Mouse (Mus musculus) gastrocnemius, adult 2 months (tissue): Measurements from ENCODE around the gene Fgd3. TPM values are rescaled to one million over a fixed set of nuclear protein-coding genes. Genes with fewer than 3 reads are reported as not detected.

Experiments
- DNase-seq: peaks from one replicate; pipeline ENCODE4 v3.0.0; 2022
- H3K27ac ChIP-seq: fragments of 200-600 bp; 2 replicates; pipeline ENCODE4 v1.8.1; 2022; ENCODE audit warnings: mild to moderate bottlenecking
- H3K4me3 ChIP-seq: fragments of 200-600 bp; 2 replicates; pipeline ENCODE4 v1.8.1; 2022; ENCODE audit warnings: mild to moderate bottlenecking, moderate library complexity
- CTCF ChIP-seq: fragments of 200-600 bp; IDR thresholded peaks from 2 replicates; pipeline ENCODE4 v1.8.1; 2022; ENCODE audit warnings: antibody characterized with exemption, mild to moderate bottlenecking, moderate library complexity
- intact Hi-C: fragments of 180-260 bp; cut with DNase I; formaldehyde crosslinking; loops from one replicate; pipeline ENCODE4 v1.15.1; 2025
- long read RNA-seq, 2 experiments: library from polyadenylated mRNA; stranded (forward); transcript quantifications; one replicate each; pipeline ENCODE4 v2.0.0; 2021
- total RNA-seq, 2 experiments: library from RNA; stranded (reverse); gene quantifications; 2 replicates each; pipeline ENCODE4 v1.2.3; 2021

The Fgd3 gene
- total RNA-seq: 1 to 10 TPM in 1 of 2 experiments, under 1 TPM in 1; 0.97 to 1.1 TPM
- long read RNA-seq, experiment 1: 0 reads
- long read RNA-seq, experiment 2, partial matches to known transcripts: 0 of 1 reads
- long read RNA-seq, experiment 2, other reads (novel, unspliced or antisense): 1 of 1 reads

DNA sequence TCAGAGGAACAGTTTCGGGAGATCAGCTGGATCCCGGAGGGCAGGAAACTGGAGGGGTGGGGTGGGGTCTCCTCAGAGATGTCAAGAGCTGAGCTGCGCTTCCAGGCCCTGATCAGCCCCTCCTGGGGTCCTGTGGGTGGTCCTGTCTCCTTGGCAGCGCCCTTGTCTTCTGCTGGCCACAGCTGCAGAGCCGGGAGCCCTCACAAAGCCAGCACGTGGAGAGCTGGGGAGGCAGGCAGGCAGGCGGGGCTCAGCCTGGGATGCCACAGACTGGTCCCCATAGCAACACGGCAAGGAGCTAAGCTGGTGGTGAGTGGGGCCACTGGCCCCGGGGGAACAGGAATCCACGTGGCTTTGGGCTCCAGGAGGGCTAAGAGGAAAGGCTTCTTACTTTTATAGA is at the start of gene Fgd3:
Gene Fgd3 (minus strand): TSS at position 272 of the 400 bp plus-strand sequence.
- peak within 1 kb of the TSS; percentile 43 for H3K4me3 ChIP-seq
- peak; percentile 38 for DNase-seq
- TF ChIP-seq CTCF: no peak
- peak within 1 kb of the TSS; percentile 16; the same call in 1 of the 2 replicates for H3K27ac ChIP-seq
- intact Hi-C loops: no loop called here

DNA sequence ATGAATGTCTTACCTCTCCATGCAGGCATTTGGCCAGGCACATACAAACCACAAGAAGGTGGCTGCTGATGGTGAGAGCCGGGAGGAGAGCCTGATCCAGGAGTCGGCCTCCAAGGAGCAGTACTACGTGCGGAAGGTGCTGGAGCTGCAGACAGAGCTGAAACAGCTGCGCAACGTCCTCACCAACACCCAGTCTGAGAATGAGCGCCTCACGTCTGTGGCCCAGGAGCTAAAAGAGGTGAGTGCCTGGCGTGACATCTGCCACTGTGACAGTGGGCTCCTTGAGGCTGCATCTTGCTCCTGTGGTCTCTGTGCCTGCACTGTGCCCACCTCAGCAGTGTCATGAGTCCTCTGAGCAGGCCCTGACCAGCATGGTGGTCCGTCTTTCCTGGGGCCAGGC is 49.3 kb upstream of the Fgd3 start:
- no peak for TF ChIP-seq CTCF
- Histone ChIP-seq H3K27ac (peak overlapping the region; percentile 86), H3K4me3 (no peak overlapping the region)
- intact Hi-C loops: no loop called here
- DNase-seq: no peak

DNA sequence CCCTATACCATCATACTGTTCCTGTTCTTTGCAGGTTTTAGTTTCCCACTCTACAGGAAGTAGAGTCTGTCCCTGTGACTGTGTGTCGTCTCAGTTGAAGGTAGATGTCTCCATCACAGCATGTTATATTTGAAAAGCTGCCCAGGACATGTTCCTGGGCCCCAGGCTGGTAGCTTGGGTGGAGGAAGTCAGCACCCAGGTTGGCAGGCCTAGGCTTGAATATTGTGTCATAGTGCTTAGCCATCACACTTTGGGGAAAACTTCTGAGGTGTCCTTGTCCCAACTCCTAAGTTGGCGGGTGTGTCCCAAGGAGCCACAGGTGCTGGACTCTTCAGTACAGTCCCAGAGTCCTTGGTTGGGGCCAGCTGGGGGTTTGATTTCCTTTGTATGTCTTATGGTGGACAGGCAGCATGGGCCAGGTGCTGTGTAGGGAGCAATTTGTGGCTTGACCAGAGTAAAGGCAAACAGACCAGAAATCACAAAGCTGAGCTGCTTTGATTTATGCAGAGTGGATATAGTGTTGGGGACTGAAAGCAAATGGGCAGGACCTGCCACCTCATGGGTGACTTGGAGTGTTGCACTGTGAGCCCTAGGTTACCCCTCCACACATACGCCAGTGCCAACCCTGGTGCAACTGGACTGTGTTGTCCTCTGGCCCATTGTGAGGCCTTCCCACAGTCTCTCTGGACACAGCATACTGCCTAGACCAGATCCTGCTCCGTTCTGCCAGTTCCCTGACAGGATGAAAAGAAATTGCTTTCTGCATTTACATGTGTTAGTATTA is 47.7 kb upstream of the Fgd3 start:
- H3K4me3 ChIP-seq: no peak overlapping the region
- intact Hi-C loops: no loop called here
- no peak; the same call in 1 of the 2 replicates for TF ChIP-seq CTCF
- peak overlapping the region; percentile 86 for H3K27ac ChIP-seq
- no peak for DNase-seq

DNA sequence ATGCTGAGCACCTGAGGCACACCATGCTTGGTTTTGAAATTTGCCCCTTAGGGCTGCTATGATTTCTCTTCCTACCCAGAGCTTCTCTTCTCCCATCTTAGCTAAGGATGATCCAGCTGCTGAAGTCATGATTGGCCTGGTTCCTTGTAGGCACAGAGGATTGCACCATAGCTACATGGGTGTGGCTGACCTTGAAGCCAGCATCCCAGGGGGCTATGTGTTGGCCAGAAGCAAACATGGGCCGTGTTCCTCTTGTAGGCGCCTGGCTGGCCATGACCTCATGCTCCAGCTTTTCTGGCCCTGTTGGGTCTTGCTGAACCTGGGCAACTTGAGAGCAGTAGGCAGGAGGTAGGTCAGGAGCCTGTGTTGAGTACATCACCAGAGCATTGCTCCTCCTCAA is 44.6 kb upstream of the Fgd3 start:
- Histone ChIP-seq H3K4me3 (no peak overlapping the region), H3K27ac (peak overlapping the region; percentile 86)
- peak; percentile 90 for DNase-seq
- no peak for TF ChIP-seq CTCF
- intact Hi-C loops: no loop called here

DNA sequence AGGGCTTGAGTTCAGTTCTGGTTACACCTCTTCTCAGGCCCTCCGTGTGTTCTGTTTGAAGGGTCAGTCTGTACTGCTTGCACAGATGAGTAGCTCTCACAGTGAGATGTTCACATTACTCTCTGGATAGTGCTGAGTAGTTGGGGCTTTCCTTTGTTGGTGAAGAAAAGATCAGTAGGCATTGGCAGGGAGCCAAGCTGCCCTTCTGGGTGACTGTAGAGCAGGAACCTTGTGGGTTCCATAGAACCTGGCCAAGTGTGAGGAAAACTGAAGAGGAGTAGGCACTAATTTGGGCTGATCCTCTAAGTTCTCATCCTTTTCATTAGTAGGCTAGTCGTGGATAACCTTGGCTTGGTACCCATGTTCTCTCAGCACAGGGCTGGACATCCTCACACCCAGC is 42.7 kb upstream of the Fgd3 start:
- Histone ChIP-seq H3K4me3 (no peak overlapping the region), H3K27ac (peak overlapping the region; percentile 86)
- intact Hi-C loops: no loop called here
- no peak for DNase-seq
- no peak for TF ChIP-seq CTCF

DNA sequence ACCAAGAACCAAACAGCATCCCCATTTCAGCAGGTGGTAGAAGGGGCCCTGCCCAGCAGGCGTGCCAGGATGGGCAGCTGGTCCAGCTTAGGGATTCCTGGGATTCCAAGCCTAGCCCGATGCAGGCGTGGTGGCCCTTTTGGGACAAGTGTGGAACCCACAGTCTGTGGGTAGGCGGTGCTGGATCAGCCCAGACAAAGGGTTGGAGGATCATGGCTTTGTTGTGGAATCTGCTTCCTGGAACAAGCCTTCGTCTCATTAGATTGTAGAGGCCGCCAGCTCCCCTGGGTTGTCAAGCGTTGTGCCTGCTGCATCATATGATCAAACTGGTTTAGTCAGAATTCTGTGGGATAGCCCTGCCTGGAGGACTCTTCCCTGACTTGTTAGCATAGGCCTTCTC is 42.3 kb upstream of the Fgd3 start:
- Histone ChIP-seq H3K27ac (peak overlapping the region; percentile 86), H3K4me3 (no peak overlapping the region)
- no peak for TF ChIP-seq CTCF
- intact Hi-C loops: no loop called here
- DNase-seq: no peak

DNA sequence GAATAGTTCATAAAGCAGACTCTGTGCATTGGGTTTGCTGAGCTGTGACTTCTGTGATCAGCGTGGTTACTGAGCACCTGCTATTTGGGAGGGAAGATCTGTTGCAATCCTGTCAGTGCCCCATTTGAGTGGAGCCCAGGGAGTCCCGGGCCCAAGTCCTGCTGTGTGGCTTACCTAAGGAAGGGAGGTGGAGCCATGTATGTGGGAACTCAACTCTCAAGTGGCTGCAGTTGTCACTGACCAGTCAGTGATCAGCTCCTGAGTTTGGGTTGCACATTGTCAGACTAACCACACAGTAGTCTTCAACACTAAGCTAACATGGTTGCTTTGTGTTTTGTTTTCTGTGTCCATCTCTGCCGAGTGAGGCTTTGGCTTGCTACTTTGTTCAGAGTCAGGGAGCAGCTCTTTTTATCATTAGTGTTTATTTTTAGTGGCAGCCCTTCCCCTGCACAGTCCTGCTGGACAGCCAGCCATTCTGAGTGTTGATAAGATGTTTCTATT is 40.8 kb upstream of the Fgd3 start:
- intact Hi-C loops: no loop called here
- peak overlapping the region; percentile 28 for H3K4me3 ChIP-seq
- TF ChIP-seq CTCF: no peak
- DNase-seq: peak; percentile 51
- H3K27ac ChIP-seq: peak overlapping the region; percentile 86

DNA sequence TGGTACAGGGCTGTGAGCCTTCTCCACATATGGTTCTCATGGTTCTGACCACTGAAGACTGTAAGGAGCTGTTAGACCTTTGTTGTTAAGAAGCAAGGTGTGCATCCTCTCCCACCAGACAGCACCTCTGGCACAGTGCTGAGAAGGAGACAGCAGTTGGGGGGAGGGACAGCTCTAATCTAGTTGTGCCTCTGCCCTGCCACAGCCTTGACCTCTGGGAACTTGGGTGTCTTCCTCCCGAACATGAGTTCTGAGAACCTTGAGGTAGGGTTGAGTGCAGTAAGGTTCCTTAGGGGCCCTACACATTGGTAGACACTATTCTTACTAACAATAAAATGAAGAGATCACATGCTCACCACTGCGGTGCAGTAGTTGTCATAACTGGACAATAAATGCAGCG is 38.1 kb upstream of the Fgd3 start:
- intact Hi-C loops: no loop called here
- Histone ChIP-seq H3K27ac (peak overlapping the region; percentile 77), H3K4me3 (no peak overlapping the region)
- DNase-seq: no peak
- TF ChIP-seq CTCF: no peak

DNA sequence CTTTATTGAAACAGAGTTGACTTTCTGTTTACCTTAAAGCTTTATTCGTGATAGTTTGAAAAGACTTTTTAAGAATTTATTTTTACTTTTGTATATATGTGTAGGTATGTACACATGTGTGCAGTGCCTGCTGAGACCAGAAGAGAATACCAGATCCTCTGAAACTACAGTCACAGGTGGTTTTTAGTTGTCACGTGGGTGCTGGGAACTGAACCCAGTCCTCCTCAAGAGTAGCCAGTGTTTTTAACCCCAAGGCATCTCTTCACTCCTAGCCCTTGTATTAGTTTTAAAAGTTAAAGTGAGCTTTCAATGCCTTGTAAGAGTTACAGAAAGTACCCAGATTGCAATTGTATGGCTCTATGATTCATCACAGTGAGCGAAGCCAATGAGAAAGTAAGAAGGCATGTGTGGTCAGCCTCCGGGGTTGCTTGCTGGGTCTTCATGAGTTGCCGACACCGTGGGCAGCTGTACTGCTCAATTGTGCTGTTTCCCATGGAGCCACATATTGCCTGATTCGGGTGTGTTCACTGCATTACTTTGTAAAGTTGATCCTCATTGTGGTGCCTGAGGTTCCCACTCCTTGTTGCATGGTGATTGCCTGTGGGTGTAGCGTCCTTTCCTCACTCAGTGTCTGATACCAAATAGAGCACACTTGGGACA is 37.4 kb upstream of the Fgd3 start:
- Histone ChIP-seq H3K4me3 (no peak overlapping the region), H3K27ac (peak overlapping the region; percentile 77)
- TF ChIP-seq CTCF: no peak
- no peak for DNase-seq
- intact Hi-C loops: no loop called here

DNA sequence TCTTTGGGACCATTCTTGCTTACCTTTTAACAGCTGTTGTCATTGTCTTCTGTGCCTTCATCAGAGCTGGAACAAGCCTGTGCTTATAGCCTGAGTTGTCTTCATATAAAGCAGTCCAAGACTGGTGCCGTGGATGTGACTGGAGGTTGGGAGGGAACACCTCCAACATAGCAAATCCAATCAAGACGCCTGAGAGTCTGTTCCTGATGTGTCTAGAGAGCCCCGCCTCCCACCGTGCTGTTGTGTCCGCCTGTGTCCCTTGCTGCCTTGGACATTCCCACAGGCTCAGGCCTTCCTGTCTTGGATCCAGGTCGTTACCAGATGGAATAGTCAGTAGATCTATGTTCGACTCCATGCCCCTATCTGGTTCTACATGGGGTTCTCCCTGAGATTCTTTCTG is 36.0 kb upstream of the Fgd3 start:
- no peak for TF ChIP-seq CTCF
- intact Hi-C loops: no loop called here
- DNase-seq: no peak
- Histone ChIP-seq H3K27ac (peak overlapping the region; percentile 77), H3K4me3 (peak overlapping the region; percentile 15; the same call in 1 of the 2 replicates)

DNA sequence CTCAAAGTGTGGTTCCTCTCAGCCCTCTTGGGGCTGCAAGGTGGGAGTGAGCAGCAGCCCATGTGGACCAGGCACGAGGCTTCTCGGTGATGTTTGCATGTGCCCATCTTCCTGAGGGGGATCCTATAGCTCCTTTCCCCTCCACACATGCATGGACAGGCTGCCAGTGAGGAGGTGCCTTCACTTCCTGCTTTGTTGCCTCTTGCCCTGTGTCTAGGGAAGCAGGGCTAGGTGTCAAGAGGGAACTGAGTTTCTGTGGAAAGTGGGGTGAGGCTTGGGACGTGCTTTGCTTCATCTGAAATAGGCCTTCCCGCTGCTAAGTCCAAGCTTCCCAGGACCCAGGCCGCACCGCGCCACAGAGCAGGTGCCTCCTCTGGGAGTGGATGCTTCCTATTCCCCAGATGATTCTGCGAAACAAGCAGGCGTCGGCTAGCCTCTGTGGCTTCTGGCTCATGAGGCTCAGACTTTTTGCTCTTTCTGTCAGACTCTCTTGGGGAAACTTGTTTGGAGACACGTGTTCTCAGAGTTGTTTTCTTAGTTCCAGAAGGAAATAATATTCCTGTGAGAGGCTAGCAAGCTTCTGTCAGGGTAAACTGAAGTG is 35.5 kb upstream of the Fgd3 start:
- peak overlapping the region; percentile 77 for H3K27ac ChIP-seq
- H3K4me3 ChIP-seq: peak overlapping the region; percentile 35
- DNase-seq: peak; percentile 57
- intact Hi-C loops: no loop called here
- no peak for TF ChIP-seq CTCF

DNA sequence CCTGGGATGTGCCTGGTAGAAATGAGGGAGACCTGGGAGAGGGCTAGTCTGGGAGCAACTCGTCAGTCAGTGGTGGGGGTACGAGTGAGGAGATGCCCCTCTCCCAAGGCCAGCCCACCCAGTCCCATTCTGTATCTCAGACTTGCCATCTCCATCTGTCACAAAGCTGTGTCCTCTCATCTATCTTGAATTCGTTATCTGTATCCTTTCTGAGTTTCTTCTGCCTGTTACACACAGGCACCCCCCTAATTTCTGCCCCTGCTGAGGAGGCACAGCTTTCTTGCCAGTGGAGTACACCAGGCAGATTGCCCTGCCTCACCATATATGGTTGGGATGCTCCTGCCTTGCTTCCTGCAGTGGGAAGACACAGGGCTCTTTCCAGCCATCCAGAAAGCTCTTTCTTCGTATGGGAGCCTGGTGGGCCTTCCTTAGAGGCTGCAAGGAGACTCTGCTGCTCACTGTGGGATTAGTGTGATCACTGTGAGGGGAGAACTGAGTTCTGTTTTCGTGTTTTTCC is 33.9 kb upstream of the Fgd3 start:
- DNase-seq: no peak
- Histone ChIP-seq H3K4me3 (no peak overlapping the region), H3K27ac (peak overlapping the region; percentile 63)
- TF ChIP-seq CTCF: no peak
- intact Hi-C loops: no loop called here

DNA sequence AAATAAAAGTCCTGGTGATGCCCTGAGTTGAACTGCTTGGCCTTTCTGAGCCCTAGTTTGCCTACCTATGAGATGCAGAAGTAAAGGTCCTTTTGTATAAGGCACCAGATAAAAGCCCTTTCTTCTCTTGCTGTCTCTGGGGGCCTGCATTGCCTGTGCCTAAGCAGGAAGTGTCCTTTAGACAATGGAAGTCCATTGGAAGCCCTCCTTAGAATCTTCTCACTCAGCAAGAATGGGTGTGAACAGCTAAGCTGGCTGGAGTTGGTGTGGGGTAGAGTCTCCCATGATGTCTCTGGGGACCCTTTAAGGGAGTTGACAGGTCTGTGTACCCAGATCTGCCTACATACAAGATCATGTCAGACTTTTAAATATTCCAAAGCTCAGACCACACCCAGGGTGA is 33.3 kb upstream of the Fgd3 start:
- peak overlapping the region; percentile 63 for H3K27ac ChIP-seq
- TF ChIP-seq CTCF: no peak

More for the DNA sequence above, 33.3 kb upstream of the Fgd3 start:
- intact Hi-C loops: no loop called here
- H3K4me3 ChIP-seq: no peak overlapping the region
- no peak for DNase-seq
